In genomic region chr11:71779642-71780041, GRCm38 (mm10) we compare ENCODE assay signal across 20 mouse cellular contexts. TPM values are rescaled to one million over a fixed set of nuclear protein-coding genes. Genes with fewer than 3 reads are reported as not detected.
DNase-seq lines count a peak whose midpoint lies in the region; ATAC-seq and TF ChIP-seq lines count a peak whose summit lies in the region.
"Had no signal": no experiment of that assay in that cellular context is flagged by ENCODE, and none has a peak within 500 bp of the region (broad histone marks: within the 10 kb centered on the region; RNA-seq: fewer than 3 reads in every experiment).

No protein-coding gene starts in this region.

- TF ChIP-seq CTCF in layer of hippocampus, adult 2 months (conservative IDR thresholded peaks at IDR 0.05), result no peak

- 0 out of 2 replicates have a peak, but pooled peaks have one; percentile 51 for ATAC-seq in hindbrain, embryonic 14.5 days (ENCODE audit: low FRiP score)
- peak; percentile 68 for ATAC-seq in midbrain, embryonic 16.5 days
- ATAC-seq in megakaryocyte-erythroid progenitor cell, adult 5-6 weeks (replicated peaks; ENCODE audit: low FRiP score, low TSS enrichment, poor library complexity, severe bottlenecking), result no peak
- ATAC-seq: activated CD4-positive, CD25-positive, alpha-beta regulatory T cell, adult 4 months; liver, postnatal 0 days had no signal

- no peak for DNase-seq in layer of hippocampus, adult 2 months (ENCODE audit: low spot score in 2 of 2)
- DNase-seq in layer of hippocampus, postnatal 25 days (ENCODE audit: extremely low spot score in 1 of 2, low spot score in 1 of 2), result no peak
- peak; percentile 32 for DNase-seq in brain, embryonic 18.5 days (ENCODE audit: low read depth, low spot score)
- DNase-seq in hindbrain, embryonic 14.5 days (ENCODE audit: low spot score), result peak; percentile 56
- DNase-seq in cerebellum, postnatal 14 days, result no peak
- DNase-seq in cerebellum, adult 8-10 months, result no peak
- DNase-seq: B cell, adult 2 months; gastrocnemius, postnatal 10 days; heart, adult 2 months; kidney, adult 11 months; kidney, postnatal 10 days; liver, postnatal 0 days; lung, postnatal 14 days had no signal

- peaks cover 37% of the 10 kb centered on the region for H3K36me3 ChIP-seq in hindbrain, embryonic 14.5 days (replicated peaks; ENCODE audit: control insufficient read depth, insufficient read depth)
- peaks cover 6% of the 10 kb centered on the region; the same call in 1 of the 2 replicates for H3K36me3 ChIP-seq in midbrain, embryonic 16.5 days (ENCODE audit: control insufficient read depth, insufficient read depth, low read length)
- H3K36me3 ChIP-seq: heart, embryonic 15.5 days; limb, embryonic 15.5 days; stomach, embryonic 15.5 days had no signal

- no peak overlapping the region for H3K4me2 ChIP-seq in hindbrain, embryonic 14.5 days (replicated peaks)
- H3K4me2 ChIP-seq in midbrain, embryonic 16.5 days (ENCODE audit: low read length), result no peak overlapping the region
- H3K4me2 ChIP-seq: heart, embryonic 15.5 days; limb, embryonic 15.5 days; stomach, embryonic 15.5 days had no signal

- H3K4me3 ChIP-seq in layer of hippocampus, adult 2 months, result no peak overlapping the region
- H3K4me3 ChIP-seq in hindbrain, embryonic 14.5 days (replicated peaks; ENCODE audit: low read length), result no peak overlapping the region
- H3K4me3 ChIP-seq in midbrain, embryonic 16.5 days (ENCODE audit: low read depth, low read length), result no peak overlapping the region
- H3K4me3 ChIP-seq: heart, adult 2 months; heart, embryonic 15.5 days; limb, embryonic 15.5 days; stomach, embryonic 15.5 days had no signal

- H3K4me1 ChIP-seq in hindbrain, embryonic 14.5 days (replicated peaks; ENCODE audit: control insufficient read depth, insufficient read depth, low read length), result peaks cover 12% of the 10 kb centered on the region
- H3K4me1 ChIP-seq in midbrain, embryonic 16.5 days (ENCODE audit: control insufficient read depth, insufficient read depth, low read length), result peaks cover 32% of the 10 kb centered on the region
- H3K4me1 ChIP-seq: limb, embryonic 15.5 days; stomach, embryonic 15.5 days had no signal

- H3K9me3 ChIP-seq in hindbrain, embryonic 14.5 days (ENCODE audit: control insufficient read depth, low read length), result no peaks in the 10 kb centered on the region
- H3K9me3 ChIP-seq in midbrain, embryonic 16.5 days (replicated peaks; ENCODE audit: control insufficient read depth, low read length, poor library complexity, severe bottlenecking), result no peaks in the 10 kb centered on the region
- H3K9me3 ChIP-seq: heart, embryonic 15.5 days; limb, embryonic 15.5 days; stomach, embryonic 15.5 days had no signal

- H3K27ac ChIP-seq in layer of hippocampus, adult 2 months, result peak overlapping the region; percentile 59; the same call in 1 of the 2 replicates
- peak overlapping the region; percentile 58; the same call in 1 of the 2 replicates for H3K27ac ChIP-seq in hindbrain, embryonic 14.5 days
- H3K27ac ChIP-seq in midbrain, embryonic 16.5 days (ENCODE audit: low read length), result peak overlapping the region; percentile 68
- H3K27ac ChIP-seq: heart, adult 2 months; heart, embryonic 15.5 days; limb, embryonic 15.5 days; stomach, embryonic 15.5 days had no signal

- H3K27me3 ChIP-seq in hindbrain, embryonic 14.5 days (ENCODE audit: control insufficient read depth, insufficient read depth, low read length), result no peaks in the 10 kb centered on the region
- H3K27me3 ChIP-seq in midbrain, embryonic 16.5 days (ENCODE audit: control insufficient read depth, insufficient read depth, low read depth, low read length), result no peaks in the 10 kb centered on the region
- H3K27me3 ChIP-seq: limb, embryonic 15.5 days; stomach, embryonic 15.5 days had no signal

- no peak overlapping the region for H3K9ac ChIP-seq in hindbrain, embryonic 14.5 days
- no peak overlapping the region for H3K9ac ChIP-seq in midbrain, embryonic 16.5 days (ENCODE audit: low read depth, low read length)
- H3K9ac ChIP-seq: heart, embryonic 15.5 days; limb, embryonic 15.5 days; liver, postnatal 0 days; stomach, embryonic 15.5 days had no signal

- WGBS in hindbrain, embryonic 14.5 days, result 42% methylated on average over 10 of the region's 10 CpGs
- WGBS in midbrain, embryonic 16.5 days, result 44% methylated on average over 10 of the region's 10 CpGs

RNA-seq across cellular contexts. Expression of gene Wscd1, which starts 29.9 kb away (rescaled TPM):
- total RNA-seq in layer of hippocampus, adult 2 months (2021), result 100 to 1,000 TPM; 111 to 114 TPM
- 100 to 1,000 TPM; 117 to 124 TPM for total RNA-seq in layer of hippocampus, postnatal 25 days (2021)
- polyA plus RNA-seq in hindbrain, embryonic 14.5 days (2014; fragmentation: Nextera tagmentation; extraction: Ambion mirVana), result 55.1 and 61.2 TPM in 2 replicates
- 75.3 and 86.3 TPM in 2 replicates for polyA plus RNA-seq in midbrain, embryonic 16.5 days (2015; fragmentation: Nextera tagmentation; extraction: Ambion mirVana)
- total RNA-seq in megakaryocyte-erythroid progenitor cell, adult 5-6 weeks (2014; fragmentation: Nextera tagmentation), result not detected in 2 replicates
- total RNA-seq in megakaryocyte-erythroid progenitor cell, adult 5-6 weeks (2017), result not detected in 2 replicates
- total RNA-seq: hematopoietic stem cell, adult 5-6 weeks had no signal
- polyA plus RNA-seq: activated CD4-positive, CD25-positive, alpha-beta regulatory T cell, adult 4 months had no signal

Comparison
In these comparisons a context has a peak if more than half of its experiments do, and no peak if none do; other contexts are left out.
1. DNase-seq: peak in brain, embryonic 18.5 days (single experiment) and hindbrain, embryonic 14.5 days (single experiment); none in layer of hippocampus, adult 2 months (0 of 2), layer of hippocampus, postnatal 25 days (0 of 2), cerebellum, postnatal 14 days (0 of 2) and cerebellum, adult 8-10 months (single experiment).
2. RNA of gene Wscd1, which starts 29.9 kb away (total RNA-seq): 117 to 124 TPM in layer of hippocampus, postnatal 25 days and 111 to 114 TPM in layer of hippocampus, adult 2 months; not detected in megakaryocyte-erythroid progenitor cell, adult 5-6 weeks; every median in the first group is over 100 times any median in the second.
3. Peak in every context shown above with its lines, with median percentiles within 50 percentile points of each other: H3K27ac ChIP-seq.